Mouse (Mus musculus) kidney, postnatal 14 days (tissue): Measurements from ENCODE around the gene Cadm1.
A peak's percentile ranks its signal among the peaks of the same experiment; 100 is the strongest.

Experiments used
- DNase-seq: peaks from one replicate; pipeline ENCODE4 v3.0.0; 2022; ENCODE audit warnings: mixed read lengths

Gene Cadm1

DNA sequence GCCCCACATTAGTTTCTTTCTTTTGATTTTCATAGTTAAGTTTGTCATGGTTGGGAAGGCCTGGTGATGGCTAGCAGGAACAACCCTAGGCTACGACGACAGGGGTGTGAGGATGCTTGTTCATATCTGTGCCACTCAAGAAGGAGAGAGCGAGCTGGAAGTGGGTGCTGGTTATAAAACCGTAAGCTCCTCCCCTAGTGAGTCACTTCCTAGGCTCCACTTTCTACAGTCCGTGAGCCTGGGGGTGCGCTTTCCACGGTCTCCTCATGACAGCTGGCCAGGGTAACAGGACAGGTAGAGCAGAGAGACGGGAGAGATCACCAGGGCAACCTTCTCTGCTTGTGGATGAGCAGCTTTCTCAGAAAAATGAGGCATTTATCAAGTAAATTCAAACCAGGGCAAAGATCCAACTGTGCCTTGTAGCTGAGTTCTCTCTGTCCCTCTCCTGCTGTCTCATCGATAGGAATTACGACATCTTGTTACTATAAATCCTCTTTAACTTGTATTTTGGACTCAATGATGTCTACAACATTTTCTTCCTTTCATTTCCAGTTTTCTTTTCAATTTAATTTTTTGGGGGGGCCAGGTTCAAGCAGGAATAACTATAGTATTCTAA, 23.1 kb downstream of the Cadm1 start:
- DNase-seq = no peak

GRCm38 (mm10) chr9:47560726-47561125, 30.8 kb downstream of the Cadm1 start:
- DNase-seq = no peak

DNA sequence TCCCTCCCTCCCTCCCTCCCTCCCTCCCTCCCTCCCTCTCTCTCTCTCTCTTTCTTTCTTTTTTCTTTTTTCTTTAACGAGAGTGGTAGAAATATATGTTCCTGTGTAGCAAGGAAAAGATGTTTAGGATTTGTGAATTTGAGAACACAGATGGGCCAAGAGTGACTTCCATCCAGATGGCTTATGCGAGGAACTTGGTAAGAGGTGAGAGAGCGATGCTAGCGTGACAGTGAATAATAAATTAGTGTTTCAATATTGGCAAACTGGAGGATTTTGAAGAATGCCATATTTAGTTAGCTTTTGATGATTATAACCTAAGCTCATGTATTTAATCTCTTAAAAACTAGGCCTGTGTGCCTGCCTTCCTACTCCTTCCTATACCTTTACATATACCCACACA, 31.6 kb downstream of the Cadm1 start:
- no peak for DNase-seq

DNA sequence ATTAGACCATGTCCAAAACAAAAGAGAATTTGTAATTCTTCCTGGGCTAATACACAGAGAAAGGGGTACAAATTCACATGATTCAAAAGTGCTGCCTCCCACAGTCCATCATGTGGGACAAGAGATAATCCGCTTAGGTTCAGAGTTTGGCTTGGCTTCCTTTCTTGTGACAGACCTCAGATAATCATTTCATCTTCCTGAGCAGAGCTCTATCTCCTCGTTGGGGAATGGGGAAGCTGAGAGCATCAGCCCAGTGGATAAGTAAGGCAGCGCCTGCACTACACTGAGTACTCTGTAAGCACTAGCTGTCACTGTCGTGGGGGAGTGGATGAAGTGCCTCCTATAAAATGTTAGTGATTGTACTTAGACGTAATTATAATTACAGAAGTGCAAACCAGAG, 35.1 kb downstream of the Cadm1 start:
- DNase-seq = no peak

GRCm38 (mm10) chr9:47567873-47568272, 37.9 kb downstream of the Cadm1 start:
- no peak for DNase-seq

DNA sequence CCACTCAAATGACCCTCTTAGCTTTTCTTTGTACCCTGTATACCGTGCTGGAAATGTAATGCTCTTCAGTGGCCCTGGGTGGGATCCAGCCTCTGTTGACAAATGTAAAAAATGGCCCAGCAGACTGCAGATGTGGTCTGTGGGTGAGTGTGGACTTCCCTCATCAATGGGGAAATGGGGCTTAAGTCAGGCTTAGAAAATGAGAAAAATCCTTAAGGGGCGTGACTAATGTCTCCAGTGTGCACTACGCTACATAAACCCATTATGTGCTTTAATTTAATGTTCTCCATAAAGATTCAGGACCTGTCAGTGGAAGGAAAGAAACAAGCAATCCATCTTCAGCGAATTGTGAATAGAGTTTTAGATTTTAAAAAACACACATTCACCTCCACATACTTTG, 40.2 kb downstream of the Cadm1 start:
- DNase-seq = no peak

GRCm38 (mm10) chr9:47571461-47571860, 41.5 kb downstream of the Cadm1 start:
- no peak for DNase-seq

DNA sequence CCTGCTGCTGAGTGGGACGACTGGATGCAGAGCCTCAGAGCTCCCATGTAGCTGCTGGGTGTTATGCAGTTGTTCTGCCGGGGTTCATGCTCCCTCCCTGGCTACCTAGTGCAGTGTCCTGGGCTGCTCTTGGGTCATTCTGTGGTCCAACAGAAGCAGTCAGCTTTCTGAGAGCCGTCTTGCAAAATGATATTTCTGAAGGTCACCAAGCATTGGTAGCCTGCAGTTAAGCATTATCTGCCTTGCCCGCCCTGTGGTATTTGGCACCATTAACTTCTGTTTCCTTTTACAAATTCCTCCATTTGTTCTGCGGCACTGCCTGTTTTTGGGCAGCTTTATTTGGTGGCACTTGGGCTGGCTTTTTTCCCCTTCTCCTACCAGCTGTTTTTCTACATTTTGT, 42.2 kb downstream of the Cadm1 start:
- DNase-seq = no peak

DNA sequence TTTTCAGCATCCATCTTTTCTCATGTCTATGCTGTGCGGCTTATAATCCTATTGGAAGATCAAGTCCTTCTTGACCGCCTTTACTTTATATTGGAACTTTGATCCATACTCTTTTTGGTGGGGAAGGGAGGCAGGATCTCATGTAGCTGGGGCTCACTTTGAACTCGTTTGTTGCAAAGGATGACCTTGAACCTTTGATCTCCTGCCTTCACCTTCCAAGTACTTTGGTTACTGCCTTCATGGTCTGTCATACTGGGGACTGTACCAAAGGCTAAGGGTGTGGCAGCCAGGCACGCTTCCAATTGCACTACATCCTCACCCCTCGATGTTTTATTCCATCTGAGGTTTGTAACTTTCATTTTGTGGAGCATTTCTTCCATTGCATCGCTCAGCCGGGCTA, 43.5 kb downstream of the Cadm1 start:
- no peak for DNase-seq

DNA sequence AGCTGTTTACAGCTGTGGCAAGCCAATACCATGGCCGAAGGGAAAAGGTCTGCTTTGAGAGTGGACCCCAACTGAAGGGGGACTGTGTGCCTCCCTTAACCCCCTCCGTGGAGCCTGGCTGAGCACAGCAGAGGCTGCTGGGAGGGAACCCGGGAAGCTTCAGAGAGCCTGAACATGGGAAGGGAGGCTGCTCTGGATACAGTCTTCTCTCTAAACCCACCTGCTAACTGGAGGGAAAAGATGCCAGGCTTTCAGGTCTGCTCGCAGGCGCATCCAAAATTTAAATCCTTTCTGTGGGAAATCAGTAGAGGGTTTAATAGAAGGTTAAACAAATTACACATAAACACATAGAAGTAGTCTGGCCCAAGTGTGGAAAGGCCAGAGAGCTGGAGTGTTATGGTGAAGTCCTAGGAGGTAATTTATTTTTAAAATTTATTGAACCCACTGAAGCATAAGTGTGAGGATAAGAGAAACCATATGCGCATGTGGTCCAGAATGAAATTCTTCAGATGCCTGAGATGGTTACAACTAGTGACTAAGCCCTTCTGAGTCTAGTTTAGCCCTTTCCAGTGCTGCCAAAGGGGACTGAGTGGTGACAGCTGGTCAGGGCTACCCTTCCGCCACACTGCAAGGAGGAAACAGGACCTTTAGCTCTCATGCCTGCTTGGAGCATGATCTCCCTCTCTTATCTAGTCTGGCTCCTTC, 44.9 kb downstream of the Cadm1 start:
- DNase-seq = peak; percentile 37

DNA sequence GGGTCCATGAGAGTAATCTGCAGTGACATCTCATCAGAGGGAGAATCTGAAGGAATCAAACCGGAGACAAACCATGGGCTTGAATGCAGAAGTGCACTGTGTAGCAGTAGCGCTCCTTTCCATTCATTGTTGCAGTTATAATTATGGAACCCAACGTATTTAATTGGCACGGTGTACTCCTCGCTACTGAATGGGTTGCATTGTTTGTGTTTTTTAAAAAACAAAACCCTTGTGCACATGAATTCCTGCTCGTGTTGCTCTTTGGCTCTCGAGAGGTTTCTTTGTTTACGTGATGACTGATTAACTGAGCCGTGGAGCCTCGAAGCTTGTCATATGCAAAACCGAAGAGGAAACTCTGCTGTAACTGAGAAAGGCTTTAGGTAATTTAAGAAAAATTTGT, 45.8 kb downstream of the Cadm1 start:
- no peak for DNase-seq

GRCm38 (mm10) chr9:47579464-47579863, 49.5 kb downstream of the Cadm1 start:
- no peak for DNase-seq

GRCm38 (mm10) chr9:47581576-47582365, 51.8 kb downstream of the Cadm1 start:
- DNase-seq = no peak

DNA sequence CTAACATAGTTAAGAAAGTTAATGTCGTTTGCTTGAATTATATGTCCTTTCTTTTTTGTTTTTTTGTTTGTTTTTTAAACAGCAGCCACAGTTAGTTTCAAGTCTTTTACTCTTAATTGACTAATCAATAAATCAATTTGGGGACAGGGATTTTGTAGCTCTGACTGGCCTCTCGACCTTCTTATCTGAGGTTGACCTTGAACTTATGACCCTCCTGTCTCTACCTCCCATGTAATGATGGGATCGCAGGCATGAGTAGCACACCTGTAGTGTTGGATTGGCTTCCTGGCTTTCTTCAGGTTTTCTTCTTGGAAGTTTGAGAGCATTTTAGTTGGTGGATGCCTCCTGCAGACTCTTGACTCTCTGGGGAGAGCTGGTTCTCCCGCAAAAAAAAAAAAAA, 53.3 kb downstream of the Cadm1 start:
- DNase-seq = no peak

DNA sequence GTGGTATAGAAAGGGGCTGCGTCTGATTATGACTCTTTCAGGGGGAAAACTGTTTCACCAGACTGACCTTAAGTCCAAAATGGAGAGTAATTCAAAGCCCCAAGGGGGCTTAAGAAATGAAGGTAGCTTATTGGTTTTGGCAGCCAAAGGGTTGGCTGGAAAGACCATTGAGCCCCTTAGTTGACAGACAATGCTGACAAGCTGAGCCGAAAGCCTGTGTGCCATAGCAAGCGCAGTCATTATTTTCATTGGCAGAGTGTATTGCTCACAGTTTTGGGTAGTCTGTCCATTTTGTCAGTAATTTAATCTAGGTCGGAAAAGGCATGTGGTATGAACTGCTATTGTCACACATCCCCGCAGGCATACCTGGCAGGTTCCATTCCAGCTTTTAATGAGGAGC, 56.2 kb downstream of the Cadm1 start:
- DNase-seq = no peak

GRCm38 (mm10) chr9:47586839-47587238, 56.9 kb downstream of the Cadm1 start:
- DNase-seq = no peak

GRCm38 (mm10) chr9:47587577-47588194, 57.7 kb downstream of the Cadm1 start:
- DNase-seq = peak; percentile 45

DNA sequence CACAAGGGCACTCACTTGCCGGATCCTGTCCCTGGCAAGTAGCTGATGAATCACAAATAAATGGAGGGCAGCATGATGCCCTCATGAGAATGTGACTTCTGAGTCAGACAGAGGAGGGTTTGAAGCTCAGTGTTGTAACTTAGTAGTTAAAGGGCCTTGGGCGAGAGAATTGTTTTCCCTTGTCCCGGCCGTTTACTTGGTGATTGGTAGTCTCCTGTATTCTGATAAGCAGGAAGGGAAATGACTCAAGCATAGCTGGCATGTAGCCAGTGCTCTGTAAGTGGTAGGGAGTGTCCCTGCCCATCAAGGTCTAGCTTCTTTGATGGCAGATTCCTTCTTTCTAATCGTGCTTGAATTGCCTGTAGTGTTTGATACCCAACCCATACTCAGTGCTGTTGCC, 59.9 kb downstream of the Cadm1 start:
- peak; percentile 33 for DNase-seq

DNA sequence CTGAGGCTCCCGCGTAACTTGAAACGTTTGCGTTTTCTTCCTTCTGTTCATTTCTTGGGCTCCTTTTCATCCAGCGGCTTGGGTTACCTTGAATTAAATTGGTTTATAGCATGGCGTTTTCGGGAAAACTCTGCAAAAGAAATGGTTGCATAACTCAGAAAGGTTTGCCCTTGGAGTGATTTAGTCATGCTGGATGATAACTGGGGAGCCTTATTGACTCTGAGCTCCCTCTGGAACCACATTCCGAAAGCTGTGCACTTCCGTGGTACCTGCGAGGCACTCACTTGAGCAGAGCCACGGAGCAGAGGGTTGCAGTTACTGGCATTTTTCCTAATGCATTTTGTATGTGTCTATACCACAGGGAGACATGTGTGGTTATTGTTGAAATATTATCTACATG, 71.6 kb downstream of the Cadm1 start:
- no peak for DNase-seq

GRCm38 (mm10) chr9:47603971-47604370, 74.0 kb downstream of the Cadm1 start:
- DNase-seq = no peak

GRCm38 (mm10) chr9:47605628-47606027, 75.7 kb downstream of the Cadm1 start:
- DNase-seq = no peak

- no peak for DNase-seq
Measured at GRCm38 (mm10) chr9:47608441-47608840, 78.5 kb downstream of the Cadm1 start.

DNA sequence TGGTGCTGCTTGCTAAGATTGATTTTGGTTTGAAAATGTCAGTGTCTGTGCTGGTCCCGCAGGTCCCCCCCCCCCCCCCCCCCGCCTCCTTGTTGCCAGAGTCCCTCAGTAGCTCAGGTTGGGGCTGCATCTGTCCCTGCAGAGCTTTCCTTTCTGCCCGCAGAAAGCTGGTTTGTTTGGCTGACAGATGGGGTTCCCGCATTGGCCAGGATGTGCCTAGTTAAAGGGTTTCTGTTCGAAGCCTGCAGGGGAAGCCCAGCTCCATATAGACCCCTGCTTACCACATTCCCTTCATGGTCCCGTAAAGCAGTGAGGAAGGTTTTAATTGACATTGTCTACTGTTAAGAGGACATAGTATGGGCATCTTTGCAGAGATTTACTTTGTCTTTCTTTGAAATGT, 78.9 kb downstream of the Cadm1 start:
- no peak for DNase-seq

DNA sequence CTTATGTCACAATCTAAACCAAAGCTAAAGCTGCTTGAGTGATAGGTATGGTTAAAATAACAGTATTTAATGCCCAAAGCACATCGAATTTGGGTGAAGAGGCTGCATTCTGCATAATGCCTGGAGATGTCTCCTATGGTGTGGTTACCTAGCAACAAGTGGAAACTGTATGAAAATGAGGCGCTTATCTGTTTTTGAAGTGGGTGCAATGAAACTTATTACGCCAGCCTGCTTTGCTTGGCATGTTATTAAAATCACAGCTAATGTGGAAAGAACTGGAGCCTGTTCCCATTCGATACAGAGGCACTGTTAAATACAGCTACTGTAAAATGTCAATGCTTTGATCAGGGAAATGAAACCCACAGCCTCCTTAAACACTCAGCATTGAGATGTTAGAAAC, 79.5 kb downstream of the Cadm1 start:
- no peak for DNase-seq
